Mouse (Mus musculus) adrenal gland, postnatal 36 days (tissue): Measurements from ENCODE around the gene Azin2. TPM values are rescaled to one million over a fixed set of nuclear protein-coding genes. Genes with fewer than 3 reads are reported as not detected.

Source experiments
- DNase-seq, 2 experiments: peaks; one replicate each; pipeline ENCODE4 v3.0.0; 2021; ENCODE audit warnings: mixed read lengths in 1 of 2
- long read RNA-seq, 2 experiments: library from polyadenylated mRNA; stranded (forward); transcript quantifications; one replicate each; pipeline ENCODE4 v2.0.0; 2021; ENCODE audit warnings: borderline sequencing depth in 2 of 2
- total RNA-seq, 2 experiments: library from RNA; stranded (reverse); gene quantifications; 2 replicates each; pipeline ENCODE4 v1.2.3; 2021

Azin2 gene
- total RNA-seq: 10 to 100 TPM; 51.6 to 70.4 TPM
- long read RNA-seq, experiment 1, transcript Azin2-201 (11 exons, 2,063 nt): major isoform, 58 of 119 reads
- long read RNA-seq, experiment 1, partial matches to known transcripts: 17 of 119 reads
- long read RNA-seq, experiment 1, other reads (novel, unspliced or antisense): 43 of 119 reads
- long read RNA-seq, experiment 2, transcript Azin2-201 (11 exons, 2,063 nt): major isoform, 13 of 34 reads
- long read RNA-seq, experiment 2, partial matches to known transcripts: 9 of 34 reads
- long read RNA-seq, experiment 2, other reads (novel, unspliced or antisense): 8 of 34 reads

DNA sequence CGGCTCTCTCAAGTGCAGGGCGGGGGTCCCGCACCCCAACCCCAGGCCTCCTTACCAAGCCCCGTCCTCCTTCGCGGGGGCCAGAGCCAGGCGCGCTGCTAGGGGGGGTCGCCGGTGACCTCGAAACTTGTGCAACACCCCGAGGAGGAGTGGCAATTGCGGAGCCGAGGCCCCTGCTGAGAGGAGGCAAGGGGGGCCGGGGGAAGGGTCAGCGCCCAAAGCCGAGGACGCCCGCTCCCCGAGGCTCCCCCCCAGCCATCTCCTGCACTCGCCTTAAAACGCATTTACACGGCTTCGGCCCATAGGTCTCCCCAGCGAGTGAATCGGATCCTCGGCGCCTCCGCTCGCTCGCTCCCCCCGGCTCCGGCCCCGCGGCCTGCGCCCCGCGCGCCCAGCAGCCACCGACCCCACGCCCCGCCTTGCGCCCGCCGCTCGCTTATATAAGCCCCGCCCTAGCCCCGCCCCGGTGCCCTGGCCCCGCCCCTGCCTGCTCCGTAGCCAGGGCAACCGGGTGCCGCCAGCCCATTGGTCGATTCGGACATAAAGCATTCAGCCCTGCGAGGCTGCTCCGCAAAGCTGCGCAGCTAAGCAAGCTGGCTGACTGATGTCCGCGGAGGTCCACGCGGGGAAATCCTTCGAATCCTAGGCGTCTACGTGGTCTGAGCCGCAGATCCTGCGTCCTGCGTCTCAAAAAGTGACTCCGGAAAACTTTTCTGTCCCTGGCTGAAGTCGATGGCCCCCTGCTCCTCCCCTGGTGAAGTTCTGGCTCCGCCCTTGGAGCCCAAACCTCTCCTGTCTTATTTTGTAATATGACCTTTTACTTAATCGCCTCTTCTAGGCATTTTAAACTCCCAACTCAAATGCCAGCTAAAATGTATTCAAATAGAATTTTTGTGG is at the start of gene Azin2:
Azin2 (minus strand) TSS at position 414 of the 897 bp plus-strand sequence.
- DNase-seq: peak; percentile 94

GRCm38 (mm10) chr4:129011604-129012121 is 49.4 kb upstream of the Azin2 start:
- peak; percentile 66 to 74 for DNase-seq

DNA sequence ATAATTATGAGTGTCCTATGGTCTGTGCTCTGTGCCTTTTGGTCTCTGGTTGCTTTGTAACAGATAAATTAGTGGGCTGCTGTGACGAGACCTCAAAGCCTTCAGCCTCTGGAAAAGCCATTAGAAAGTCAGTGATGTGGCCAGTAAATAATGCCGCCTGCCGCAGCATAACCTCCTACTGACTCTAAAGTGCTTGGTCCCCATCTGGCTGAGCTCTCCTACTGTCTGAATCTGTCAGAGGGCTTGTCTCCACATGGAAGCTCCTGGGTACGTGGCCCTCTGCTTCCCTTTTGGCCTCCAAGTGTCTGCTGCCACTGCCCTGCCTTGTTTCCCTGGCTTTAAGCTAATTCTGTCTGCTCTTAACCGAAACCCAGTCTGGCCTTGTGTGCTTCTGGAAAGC is 47.3 kb upstream of the Azin2 start:
- no peak for DNase-seq

DNA sequence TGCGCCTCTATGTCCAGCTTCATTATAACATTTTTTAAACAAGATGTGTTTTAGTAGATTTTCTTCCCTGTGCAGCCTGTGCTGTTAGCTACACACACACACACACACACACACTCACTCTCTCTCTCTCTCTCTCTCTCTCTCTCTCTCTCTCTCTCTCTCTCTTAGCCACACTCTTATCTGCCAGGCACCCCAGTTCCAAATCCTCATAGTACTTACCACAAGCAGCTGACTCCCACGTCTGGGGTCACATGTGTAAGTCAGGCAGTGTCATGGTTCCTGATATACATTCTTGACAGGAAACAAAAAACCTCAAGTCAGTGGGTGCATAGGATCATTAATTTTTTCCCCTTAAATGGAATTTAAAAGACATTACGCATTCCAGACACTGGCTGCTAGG is 46.4 kb upstream of the Azin2 start:
- DNase-seq: no peak

GRCm38 (mm10) chr4:129008006-129008519 is 45.8 kb upstream of the Azin2 start:
- DNase-seq: no peak

DNA sequence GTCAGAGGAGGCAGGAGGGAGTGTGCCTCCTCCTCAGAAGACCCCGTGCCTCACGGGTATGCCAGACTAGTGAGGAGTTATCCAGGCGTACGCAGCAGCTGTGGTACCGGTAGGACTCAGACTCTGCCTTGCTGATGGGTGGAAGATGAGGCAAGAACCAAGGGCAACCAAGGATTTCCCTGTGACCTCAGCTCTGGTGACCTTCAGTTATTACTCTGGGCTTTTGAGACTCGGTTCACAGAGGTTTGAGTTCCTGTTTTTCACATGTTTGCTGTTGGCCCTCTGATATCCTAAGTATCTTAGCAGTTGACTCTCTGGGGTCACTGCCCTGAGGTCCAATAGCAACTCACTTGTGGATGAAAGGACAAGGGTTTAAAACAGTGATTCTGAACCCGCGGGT is 41.5 kb upstream of the Azin2 start:
- DNase-seq: no peak

GRCm38 (mm10) chr4:129000786-129001185 is 38.5 kb upstream of the Azin2 start:
- DNase-seq: peak in 1 of 2 experiments; percentile 32

GRCm38 (mm10) chr4:128998401-128998800 is 36.2 kb upstream of the Azin2 start:
- no peak for DNase-seq

- DNase-seq: no peak
Observed at GRCm38 (mm10) chr4:128997258-128997657, 35.0 kb upstream of the Azin2 start.

DNA sequence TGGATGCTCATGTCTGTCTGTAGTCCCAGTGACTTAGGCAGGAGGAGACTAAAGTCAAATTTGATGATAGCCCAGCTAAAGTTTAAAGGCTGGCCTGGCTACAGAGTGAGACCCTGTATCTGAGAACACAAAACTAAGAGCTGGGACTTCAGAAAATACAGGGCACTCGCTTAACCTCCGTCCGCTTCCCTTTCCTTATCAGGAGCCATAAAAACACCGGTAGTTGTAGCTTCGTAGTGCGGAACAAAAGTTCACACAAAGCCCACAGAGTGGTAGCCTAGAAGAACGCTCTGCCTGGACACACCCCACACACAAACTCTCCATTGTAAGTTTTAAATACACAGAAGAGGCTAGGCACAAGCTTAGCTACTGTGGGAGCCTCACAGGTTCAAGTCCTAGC is 33.0 kb upstream of the Azin2 start:
- DNase-seq: no peak

DNA sequence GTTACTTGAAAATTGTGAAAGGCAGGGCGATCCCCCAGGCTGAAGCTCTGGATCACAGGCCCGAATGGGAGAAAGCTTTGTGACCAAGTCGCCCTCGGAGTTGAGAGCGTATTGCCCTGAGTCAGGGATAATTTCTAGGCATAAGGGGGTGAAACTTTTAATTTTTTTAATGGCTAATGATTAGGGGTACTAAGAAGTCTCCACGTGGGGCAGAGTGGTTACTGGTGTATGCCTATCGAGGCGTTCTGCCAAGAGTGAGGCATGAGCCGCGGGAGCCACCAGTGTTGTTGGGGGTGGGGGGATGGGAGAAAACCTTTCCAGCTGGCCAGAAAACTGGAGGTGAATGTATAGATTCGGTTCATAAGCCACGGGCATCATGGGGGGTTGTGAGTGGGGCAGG is 31.4 kb upstream of the Azin2 start:
- peak in 1 of 2 experiments; percentile 52 for DNase-seq

- peak; percentile 92 to 94 for DNase-seq
Observed at GRCm38 (mm10) chr4:128993025-128993662, 30.9 kb upstream of the Azin2 start.

- DNase-seq: no peak
Observed at GRCm38 (mm10) chr4:128992176-128992575, 29.9 kb upstream of the Azin2 start.

DNA sequence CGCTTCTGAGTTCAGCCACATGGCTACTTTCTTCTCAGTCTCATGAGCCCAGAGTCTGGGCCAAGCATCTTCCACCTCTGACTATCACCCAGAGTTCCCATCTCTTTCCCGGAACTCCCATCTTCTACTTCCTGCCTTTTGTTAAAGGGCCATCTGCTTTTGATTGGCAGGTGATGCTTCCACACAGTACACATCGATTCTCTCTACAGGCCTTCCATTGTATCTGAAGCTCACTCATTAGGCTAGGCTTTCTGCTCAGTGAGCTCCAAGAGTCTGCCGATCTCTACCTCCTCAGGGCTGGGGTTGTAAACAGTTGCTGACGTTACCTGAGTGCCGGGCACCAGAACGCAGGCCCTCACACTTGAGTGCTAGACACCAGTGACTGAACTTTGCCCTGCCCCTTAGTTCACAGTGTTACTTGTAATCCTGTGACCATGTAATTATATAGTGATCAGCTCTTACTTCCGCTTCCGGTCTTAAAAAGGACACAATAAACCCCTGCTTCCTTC is 29.3 kb upstream of the Azin2 start, which contains the start of gene Ak2:
Ak2 (plus strand) TSS at position 459 of the 509 bp plus-strand sequence.
- DNase-seq: no peak

DNA sequence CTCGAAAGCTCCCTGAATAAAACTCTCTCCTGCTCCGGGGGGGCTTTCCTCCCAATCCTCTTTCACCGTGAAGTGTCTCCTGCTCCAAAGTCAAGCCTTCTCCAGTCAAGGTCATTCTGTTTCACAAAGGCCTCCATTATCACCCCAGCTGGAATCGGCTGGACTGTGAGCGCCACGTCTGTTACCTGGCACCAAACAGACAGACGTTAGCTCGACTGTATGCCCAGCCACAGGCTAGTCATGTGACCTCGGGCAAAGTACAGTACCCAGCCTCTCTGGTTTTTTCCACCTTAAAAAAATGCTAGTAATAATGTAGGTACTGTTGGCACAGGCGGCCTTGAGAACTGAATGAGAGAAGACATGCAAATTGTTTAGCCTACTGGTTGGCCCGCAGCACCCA is 27.4 kb upstream of the Azin2 start:
- DNase-seq: peak; percentile 37 to 54

DNA sequence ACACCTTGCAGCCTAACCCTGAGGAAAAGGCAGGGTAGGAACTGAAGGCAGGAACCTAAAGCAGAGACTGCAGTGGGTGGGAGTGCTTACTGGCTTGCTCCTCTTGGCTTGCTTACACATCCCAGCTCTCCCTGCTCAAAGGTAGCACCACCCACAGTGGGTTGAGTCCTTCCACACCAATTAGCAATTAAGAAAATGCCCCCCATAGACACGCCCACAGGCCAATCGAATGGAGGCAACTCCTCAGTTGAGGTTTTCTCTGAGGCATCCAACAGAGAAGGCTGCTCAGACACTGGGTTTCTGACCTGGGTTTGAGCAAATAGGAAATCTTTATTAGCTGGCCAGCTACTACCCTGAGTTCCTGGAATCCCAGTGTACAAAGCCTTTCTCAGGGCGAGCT is 26.7 kb upstream of the Azin2 start:
- no peak for DNase-seq

DNA sequence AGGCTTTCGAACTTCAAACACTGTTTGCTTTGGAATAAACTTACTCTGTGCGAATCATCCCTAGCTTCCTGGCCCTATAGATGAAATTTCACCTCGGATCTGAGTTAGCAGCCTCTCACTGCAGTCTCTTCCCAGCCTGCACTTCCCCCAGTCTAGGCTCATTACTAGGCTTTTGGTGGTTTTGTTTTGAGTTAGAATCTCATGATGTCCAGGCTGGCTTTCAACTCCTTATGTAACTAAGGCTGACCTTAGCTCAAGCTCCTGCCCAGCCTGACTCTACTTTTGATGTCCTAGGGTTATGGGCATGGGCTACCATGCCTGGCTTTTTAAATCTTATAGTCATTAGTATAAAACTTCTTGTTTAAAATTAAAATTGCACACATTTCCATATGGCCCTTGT is 22.4 kb upstream of the Azin2 start:
- no peak for DNase-seq

GRCm38 (mm10) chr4:128983656-128984055 is 21.4 kb upstream of the Azin2 start:
- peak; percentile 30 to 52 for DNase-seq

DNA sequence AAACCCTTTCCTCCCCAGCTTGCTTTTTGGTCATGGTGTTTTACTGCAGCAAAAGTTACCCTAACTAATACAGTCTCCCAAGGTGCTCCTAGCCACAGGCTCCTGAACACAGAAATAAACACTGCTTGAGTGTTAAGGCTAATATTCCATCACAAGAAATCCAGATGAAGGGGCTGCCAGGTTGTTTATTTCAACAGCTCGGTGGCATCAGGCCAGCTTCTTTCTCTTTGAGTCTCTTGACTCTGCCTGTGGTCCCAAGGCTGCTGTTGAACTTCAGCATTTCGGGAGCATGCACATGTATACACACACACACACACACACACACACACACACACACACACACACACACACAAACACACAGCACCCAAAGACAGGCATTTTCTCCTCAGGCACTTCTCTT is 20.9 kb upstream of the Azin2 start:
- DNase-seq: peak in 1 of 2 experiments; percentile 37

DNA sequence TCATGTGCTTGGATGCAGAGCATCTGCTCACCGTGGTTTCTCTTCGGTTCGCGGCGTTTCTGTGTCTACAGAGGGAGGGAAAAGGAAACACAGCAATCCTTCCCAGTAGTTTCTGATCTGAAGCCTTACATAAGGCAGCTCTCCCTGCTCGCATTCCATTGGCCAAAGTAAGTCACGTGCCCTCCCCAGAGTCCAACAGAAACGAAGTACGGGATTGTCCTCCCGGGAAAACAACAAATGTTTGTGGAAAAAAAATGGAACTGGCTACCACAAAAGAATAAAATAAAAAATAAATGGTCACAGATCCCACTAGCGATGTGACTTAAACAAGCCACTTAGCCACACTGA is 19.6 kb upstream of the Azin2 start:
- no peak for DNase-seq

GRCm38 (mm10) chr4:128980890-128981832 is 18.9 kb upstream of the Azin2 start:
- no peak for DNase-seq
